Mouse (Mus musculus) lung, adult 18-20 months (tissue): ENCODE measurements around the gene Slc5a4b.

Experiments used
- DNase-seq, 2 experiments: peaks; one replicate each; pipeline ENCODE4 v3.0.0; 2022; ENCODE audit warnings: mixed read lengths in 2 of 2

Gene Slc5a4b

GRCm38 (mm10) chr10:76035277-76035676 is 75.5 kb downstream of the Slc5a4b start:
- no peak for DNase-seq

DNA sequence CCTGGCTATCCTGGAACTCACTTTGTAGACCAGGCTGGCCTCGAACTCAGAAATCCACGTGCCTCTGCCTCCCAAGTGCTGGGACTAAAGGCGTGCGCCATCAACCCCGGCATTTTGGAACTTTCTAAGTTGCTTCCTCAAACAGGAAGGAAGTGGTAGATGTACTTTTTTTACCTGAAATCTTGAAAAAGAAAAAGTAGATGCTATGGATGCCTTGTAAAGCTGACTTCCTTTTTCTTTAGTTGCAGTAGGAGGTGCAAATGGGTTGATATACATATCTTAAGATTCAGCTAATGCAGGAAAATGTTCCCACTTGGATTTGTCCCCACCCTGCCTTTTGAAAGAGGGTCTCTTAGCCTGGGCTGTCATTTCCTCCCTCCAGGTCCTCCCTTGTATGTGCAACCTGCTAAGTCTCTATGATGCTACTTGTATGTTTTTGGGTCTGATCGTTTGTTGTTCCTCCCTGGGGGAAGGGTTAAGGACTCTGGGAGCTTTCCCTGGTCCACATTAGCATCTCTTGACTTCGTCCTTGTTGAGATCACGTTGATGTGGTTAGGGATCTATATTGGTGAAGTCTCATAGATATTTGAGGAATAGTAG is 76.7 kb downstream of the Slc5a4b start:
- no peak for DNase-seq

DNA sequence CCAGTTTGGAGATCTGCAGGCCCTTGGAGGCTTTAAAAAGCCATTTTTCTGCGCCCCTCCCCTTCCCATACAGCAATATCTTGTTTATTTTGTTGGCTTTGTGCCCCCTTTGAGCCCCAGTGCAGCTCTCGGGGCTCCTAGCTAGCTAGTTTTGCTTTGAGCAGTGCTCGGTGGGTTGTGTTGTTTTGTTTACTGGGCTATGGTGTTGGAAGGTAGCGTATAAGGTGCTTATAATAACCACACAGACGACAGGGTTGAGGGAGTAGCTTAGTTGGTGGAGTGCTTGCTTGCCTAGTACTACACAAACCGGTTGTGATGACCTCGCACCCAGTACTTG is 77.7 kb downstream of the Slc5a4b start:
- no peak for DNase-seq

- DNase-seq = peak; percentile 93 to 96
Measured at GRCm38 (mm10) chr10:76032402-76033118, 78.2 kb downstream of the Slc5a4b start, which contains the start of gene Zfp280b. Gene Zfp280b (plus strand): TSS chr10:76032650.

DNA sequence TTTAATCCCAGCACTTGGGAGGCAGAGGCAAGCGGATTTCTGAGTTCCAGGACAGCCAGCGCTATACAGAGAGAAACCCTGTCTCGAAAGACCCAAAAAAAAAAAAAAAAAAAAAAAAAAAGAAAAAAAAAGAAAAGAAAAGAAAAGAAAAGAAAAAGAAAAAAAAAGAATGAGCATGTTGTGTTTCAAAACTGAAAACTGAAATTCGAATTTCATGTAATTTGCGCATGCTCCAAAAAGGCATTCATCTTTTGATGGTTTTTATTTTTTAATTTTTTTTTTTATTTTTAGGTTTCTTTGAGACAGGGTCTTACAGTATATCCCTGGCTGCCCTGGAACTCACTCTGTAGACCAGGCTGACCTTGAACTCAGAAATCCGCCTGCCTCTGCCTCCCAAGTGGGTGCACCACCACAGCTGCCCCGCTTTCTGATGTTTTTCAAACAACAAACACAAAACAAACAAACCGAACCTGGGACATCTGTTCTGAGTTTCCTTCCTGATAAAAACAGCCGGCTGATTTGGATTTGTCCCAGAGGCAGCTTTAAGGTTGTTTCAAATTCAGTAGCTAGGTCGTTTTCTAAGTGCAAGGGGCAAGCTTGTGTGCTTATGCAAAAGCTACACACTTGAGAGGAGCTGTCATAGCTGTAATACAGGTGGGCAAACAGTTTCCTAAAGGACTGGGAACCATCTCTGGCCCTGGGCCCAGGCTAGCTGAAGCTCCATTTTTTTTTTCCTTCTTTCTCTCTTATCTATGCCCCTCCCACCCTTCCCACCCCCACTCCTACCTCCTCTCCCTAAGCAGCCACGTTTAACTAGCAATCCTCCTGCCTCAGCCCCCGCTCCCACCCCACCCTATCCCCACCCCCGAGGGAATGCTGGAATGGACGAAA is 79.0 kb downstream of the Slc5a4b start:
- DNase-seq = peak in 1 of 2 experiments; percentile 21

DNA sequence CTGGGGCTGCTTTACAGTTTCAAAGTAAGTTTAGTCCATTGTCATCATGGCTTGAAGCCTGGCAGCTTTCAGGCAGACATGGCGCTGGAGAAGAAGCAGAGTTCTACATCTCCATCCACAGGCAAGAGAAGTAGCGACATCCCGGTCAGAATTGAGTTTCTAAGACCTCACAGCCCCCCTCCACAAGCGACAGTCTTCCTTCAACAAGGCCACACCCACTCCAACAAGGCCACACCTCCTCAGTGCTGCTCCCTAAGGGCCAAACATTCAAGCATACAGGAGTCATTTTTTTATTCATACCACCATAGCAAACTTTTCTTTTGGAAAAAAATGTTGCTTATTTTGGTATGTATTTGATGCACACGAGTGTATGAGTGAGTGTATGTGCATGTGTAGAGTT is 80.3 kb downstream of the Slc5a4b start:
- DNase-seq = no peak

DNA sequence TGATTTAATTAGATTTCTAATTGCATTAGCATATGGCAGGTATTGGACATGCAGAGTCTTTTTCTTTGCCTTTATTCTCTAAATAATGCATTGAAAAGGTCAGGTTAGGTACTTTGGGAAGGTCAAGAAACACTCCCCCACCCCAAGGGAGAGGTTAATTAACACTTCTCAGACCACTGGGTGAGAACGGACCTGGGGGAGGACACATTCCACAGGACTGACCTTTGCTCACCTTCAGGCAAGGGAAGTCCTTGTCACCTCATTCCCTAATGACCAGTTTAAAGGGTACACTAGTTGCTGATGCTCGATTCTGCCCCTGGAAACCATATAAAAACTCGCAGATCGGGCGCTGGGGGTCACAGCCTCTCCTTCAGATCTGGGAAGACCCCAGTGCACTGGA is 81.5 kb downstream of the Slc5a4b start:
- no peak for DNase-seq

GRCm38 (mm10) chr10:76028396-76028795 is 82.4 kb downstream of the Slc5a4b start:
- DNase-seq = no peak

GRCm38 (mm10) chr10:76028016-76028366 is 82.8 kb downstream of the Slc5a4b start:
- no peak for DNase-seq

DNA sequence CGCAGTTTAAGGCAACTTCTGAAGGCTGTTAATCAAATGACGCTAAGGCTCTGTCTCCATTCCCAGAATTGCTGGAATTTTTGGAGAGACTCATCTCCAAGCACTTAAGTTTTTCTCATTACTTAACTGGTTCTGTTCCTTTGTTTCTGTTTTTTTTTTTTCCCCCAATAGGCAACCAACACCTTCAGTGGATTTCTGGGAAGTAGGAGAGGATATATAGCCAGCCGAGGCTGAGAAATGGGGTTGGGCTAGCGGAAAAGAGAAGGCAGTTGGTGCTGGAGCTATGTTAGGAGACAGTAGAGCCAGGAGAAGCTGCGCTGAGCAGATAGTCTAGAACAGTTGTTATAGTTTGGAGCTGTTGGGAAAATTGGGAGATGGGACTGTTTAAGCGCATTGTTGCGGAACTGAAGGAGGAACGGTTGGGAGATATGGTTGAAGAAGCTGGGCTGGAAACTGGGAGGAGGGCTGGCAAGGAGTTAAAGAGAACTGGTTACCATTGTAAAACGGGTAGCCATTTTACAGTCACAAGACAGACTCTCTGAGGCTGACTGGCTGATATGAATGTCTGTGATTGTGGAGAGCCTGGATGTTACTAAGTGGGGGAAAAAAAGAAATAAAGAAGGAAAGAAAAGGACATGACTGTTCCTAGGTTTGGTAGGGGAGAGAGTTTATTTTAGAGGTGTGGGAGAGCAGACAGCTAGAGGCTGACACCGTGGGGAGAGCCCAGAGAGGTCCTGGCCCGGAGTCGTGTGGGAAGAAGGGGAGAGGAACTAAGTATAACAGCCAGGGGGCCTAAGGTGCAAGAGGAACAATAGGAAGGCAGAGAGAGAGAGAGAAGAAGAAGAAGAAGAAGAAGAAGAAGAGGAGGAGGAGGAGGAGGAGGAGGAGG is 83.4 kb downstream of the Slc5a4b start:
- no peak for DNase-seq

GRCm38 (mm10) chr10:76025470-76026190 is 85.1 kb downstream of the Slc5a4b start:
- no peak for DNase-seq

DNA sequence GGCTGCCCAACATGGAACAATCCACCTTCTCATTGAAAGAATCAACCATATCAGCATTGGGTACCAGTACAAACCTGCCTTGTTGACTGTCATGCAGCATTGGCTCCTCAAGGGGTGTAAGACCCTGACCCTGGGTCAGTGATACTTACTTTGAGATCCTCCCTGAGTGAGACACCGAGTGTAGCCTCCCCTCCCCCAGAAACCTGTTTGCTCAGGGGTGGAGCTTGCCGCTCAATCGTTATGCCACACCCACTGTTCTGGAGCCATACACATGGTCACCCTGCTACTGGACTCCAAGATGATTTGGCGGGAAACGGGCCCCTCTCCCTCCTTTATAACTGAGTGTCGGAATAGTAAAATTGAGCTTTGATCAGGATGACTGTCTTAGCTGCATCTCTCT is 86.8 kb downstream of the Slc5a4b start:
- DNase-seq = no peak

DNA sequence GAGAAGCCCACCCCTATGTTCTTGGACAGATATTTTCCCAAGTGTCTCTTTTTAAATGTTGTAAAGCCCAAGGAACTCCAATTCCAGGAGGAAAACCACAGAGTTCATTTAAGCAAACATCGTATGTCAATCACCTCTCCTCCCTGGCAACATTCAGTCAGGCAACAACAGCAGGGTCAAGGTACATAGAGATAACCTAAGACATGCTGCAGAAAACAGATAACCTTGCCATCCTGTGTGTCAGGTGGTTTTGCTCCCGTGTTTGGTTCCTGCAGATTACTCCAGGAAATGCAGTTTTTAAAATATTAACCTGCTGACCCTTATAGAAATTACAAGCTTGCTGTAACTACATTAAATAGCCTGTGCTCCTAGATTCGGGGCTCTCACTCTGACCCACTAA is 89.0 kb downstream of the Slc5a4b start:
- no peak for DNase-seq

- DNase-seq = no peak
Measured at GRCm38 (mm10) chr10:76016886-76017285, 93.9 kb downstream of the Slc5a4b start.

DNA sequence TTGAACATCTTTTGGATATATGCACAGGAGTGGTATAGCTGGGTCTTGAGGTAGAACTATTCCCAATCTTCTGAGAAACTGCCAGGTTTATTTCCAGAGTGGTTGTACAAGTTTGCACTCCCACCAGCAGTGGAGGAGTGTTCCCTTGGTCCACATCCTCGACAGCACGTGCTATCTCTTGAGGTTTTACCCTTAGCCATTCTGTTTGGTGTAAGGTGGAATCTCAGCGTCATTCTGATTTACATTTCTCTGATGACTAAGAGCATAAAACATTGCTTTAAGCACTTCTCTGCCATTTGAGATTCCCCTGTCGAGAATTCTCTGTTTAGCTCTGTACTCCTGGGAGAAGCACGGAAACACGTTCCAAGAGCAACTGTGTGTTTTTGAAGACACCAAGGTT is 97.8 kb downstream of the Slc5a4b start:
- DNase-seq = no peak

DNA sequence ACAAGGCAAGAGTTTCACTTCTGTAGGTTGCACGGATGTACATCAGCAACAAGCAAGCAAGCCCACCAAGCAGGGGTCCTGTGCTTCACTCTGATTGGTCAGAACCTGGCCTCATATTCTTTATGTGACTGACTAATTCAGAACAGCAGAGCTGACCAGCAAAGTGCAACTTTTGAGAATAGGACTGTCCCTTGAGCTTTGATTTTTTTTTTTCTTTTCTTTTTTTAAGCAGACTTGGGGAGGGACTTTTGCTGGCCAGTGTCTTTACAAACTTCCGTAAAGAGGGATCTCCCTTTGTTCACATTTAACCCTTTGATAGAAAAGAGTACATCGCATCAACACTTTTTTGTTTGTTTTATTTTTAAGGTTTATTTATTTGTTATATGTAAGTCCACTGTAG is 100.9 kb downstream of the Slc5a4b start:
- no peak for DNase-seq
